Mouse (Mus musculus) C2C12 (cell line): ENCODE data around the gene Scd4. TPM values are rescaled to one million over a fixed set of nuclear protein-coding genes. Genes with fewer than 3 reads are reported as not detected.

ENCODE experiments used
- H3K27me3 ChIP-seq: one replicate; pipeline ENCODE4 v1.6.1; 2011; ENCODE audit not compliant: control insufficient read depth, insufficient read depth, insufficient read length
- H3K36me3 ChIP-seq: one replicate; pipeline ENCODE4 v1.6.1; 2011; ENCODE audit not compliant: control insufficient read depth, insufficient read depth
- H3K4me3 ChIP-seq: one replicate; pipeline ENCODE4 v1.5.1; 2011; ENCODE audit warnings: mild to moderate bottlenecking, control low read depth; ENCODE audit not compliant: poor library complexity, insufficient read depth, severe bottlenecking
- H3K79me2 ChIP-seq: one replicate; pipeline ENCODE4 v1.6.1; 2011; ENCODE audit not compliant: control insufficient read depth, insufficient read depth
- H3K79me3 ChIP-seq: one replicate; pipeline ENCODE4 v1.6.1; 2011; ENCODE audit warnings: low read depth, control low read depth
- H3ac ChIP-seq: one replicate; pipeline ENCODE3; 2011; ENCODE audit warnings: low read depth; ENCODE audit not compliant: control insufficient read depth, insufficient read length
- CEBPB ChIP-seq: IDR thresholded peaks from one replicate; pipeline ENCODE4 v1.6.1; 2011; ENCODE audit warnings: low read depth, mild to moderate bottlenecking, control low read depth, moderate library complexity
- CTCF ChIP-seq: IDR thresholded peaks from one replicate; pipeline ENCODE4 v1.5.1; 2011; ENCODE audit not compliant: control insufficient read depth, insufficient read depth, insufficient read length
- FOSL1 ChIP-seq: IDR thresholded peaks from one replicate; pipeline ENCODE4 v1.8.0; 2011; ENCODE audit warnings: mild to moderate bottlenecking, low read length; ENCODE audit not compliant: poor library complexity, insufficient read depth, severe bottlenecking
- MAX ChIP-seq: IDR thresholded peaks from one replicate; pipeline ENCODE4 v1.6.1; 2011; ENCODE audit warnings: mild to moderate bottlenecking, control low read depth
- MYOD1 ChIP-seq: IDR thresholded peaks from one replicate; pipeline ENCODE4 v1.6.1; 2011; ENCODE audit warnings: low read depth; ENCODE audit not compliant: control insufficient read depth, insufficient read length
- MYOG ChIP-seq: IDR thresholded peaks from one replicate; pipeline ENCODE4 v1.6.1; 2011; ENCODE audit not compliant: control insufficient read depth, insufficient read length; ENCODE audit errors: extremely low read depth
- USF1 ChIP-seq: IDR thresholded peaks from one replicate; pipeline ENCODE4 v1.6.1; 2011; ENCODE audit warnings: low read depth, mild to moderate bottlenecking, control low read depth, moderate library complexity
- polyA plus RNA-seq: library from polyadenylated mRNA; unstranded; fragments of >200 nt; fragmentation: generic; extraction: Trizol; gene quantifications from one replicate; pipeline ENCODE4 v1.2.1, GENCODE M21; 2012; ENCODE audit warnings: missing spikeins

Scd4 gene
- polyA plus RNA-seq, 1 experiment: 0.05 TPM

DNA sequence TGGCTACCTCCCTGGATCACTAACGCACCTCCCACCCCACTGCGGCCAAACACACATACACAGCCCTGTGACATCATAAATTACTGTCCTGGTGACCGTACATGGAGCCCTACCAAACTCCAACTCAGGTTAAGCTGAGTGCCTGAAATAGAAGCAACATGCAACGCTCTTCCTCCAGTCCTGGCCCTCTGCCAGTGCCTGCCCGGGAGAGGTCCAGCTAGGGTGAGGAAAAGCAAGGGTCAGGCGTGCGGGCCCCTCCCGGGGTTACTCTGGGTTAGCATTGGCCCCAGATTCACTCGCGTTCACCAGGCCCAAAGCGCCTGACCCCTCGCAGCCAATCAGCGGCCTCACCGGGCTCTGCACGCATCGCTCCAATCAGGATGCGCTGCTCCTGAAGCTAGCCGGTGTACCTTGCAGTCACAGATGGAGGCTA, 18.5 kb upstream of the Scd4 start:
- H3K4me3 ChIP-seq: peak overlapping the region; percentile 19
- no peaks in the 10 kb centered on the region for H3K27me3 ChIP-seq
- no peaks in the 10 kb centered on the region for H3K79me3 ChIP-seq
- TF ChIP-seq USF1: peak; percentile 55
- TF ChIP-seq MYOG: no peak
- TF ChIP-seq CEBPB: no peak
- H3K36me3 ChIP-seq: peaks cover 2% of the 10 kb centered on the region
- peak overlapping the region; percentile 74 for H3ac ChIP-seq
- no peaks in the 10 kb centered on the region for H3K79me2 ChIP-seq

DNA sequence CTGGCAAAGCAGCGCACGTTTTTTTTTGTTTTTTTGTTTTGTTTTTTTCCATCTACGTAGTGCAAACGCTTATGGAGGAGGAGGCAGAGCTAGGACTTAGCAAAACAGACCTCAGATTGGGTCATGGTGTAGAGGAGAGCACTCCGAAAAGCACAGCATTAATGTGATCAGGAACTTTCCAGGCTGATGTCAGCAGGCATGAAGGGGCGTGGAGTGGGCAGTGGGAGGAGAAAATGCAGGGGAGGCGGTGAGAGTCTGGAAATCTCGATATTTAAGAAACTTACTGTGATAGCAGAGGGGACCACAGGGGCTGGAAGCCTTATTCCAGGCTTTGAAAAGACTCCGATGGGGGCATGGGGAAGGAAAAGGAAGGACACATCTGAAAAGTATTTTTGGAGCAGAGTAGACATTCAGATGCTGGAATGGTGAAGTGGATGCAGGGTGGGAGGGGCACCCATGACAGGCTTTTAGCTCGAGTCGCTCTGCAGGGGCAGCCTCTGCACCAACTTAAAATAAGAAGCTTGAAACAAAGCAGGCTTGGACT, 17.9 kb upstream of the Scd4 start:
- Histone ChIP-seq H3K4me3 (peak overlapping the region; percentile 19), H3K79me2 (no peaks in the 10 kb centered on the region), H3K27me3 (no peaks in the 10 kb centered on the region), H3K36me3 (no peaks in the 10 kb centered on the region), H3K79me3 (no peaks in the 10 kb centered on the region), H3ac (peak overlapping the region; percentile 2)
- no peak for TF ChIP-seq CTCF
- TF ChIP-seq MAX: no peak
- TF ChIP-seq CEBPB: no peak
- no peak for TF ChIP-seq FOSL1
- no peak for TF ChIP-seq MYOG
- TF ChIP-seq USF1: no peak
- no peak for TF ChIP-seq MYOD1

DNA sequence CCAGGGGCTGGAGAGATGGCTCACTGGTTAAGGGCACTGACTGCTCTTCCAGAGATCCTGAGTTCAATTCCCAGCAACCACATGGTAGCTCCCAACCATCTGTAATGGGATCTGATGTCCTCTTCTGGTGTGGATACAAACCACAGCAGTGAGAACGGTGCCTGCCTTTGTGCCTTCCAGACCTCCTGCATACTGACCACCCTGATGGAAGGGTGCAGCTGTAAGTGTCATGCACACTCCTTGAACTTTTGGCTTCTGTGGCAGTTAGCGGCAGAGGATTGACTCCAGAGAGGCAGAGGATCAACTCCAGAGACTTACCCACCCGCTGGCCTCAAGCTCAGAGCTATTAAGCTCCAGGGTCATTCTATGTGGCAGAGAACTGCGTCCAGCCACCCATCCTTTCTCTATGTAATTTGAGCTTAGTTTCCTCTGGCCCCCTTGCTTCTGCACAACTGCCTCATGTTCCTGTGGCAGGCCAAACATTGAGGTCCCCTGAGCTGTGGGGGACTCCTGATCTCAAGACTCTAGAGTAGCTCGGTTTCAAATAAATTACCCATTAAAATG, 16.1 kb upstream of the Scd4 start:
- no peak overlapping the region for H3K4me3 ChIP-seq
- no peaks in the 10 kb centered on the region for H3K79me2 ChIP-seq
- H3K27me3 ChIP-seq: no peaks in the 10 kb centered on the region
- no peaks in the 10 kb centered on the region for H3K79me3 ChIP-seq
- H3ac ChIP-seq: no peak overlapping the region
- TF ChIP-seq MYOG (no peak), FOSL1 (no peak)
- no peaks in the 10 kb centered on the region for H3K36me3 ChIP-seq

DNA sequence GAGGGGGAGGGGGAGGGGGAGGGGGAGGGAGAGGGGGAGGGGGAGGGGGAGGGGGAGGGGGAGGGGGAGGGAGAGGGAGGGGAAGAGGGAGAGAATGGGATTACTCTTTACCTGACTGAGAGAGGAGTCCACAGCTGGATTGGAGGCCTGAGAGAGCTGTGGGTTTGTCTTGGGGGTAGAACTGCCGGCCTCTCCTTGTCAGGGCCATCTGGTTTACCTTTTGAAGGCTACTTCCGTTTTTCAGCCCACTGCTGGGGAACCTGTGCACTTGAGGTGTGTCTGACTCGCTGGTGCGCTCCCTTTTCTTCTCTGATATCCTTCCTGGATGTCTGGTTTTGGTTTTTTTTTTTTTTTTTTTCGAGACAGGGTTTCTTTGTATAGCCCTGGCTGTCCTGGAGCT, 15.5 kb upstream of the Scd4 start:
- no peak for TF ChIP-seq USF1
- TF ChIP-seq CEBPB: no peak
- TF ChIP-seq CTCF: no peak
- no peak for TF ChIP-seq MAX
- no peak for TF ChIP-seq MYOG
- TF ChIP-seq FOSL1: no peak
- no peak for TF ChIP-seq MYOD1
- Histone ChIP-seq H3K79me3 (no peaks in the 10 kb centered on the region), H3K4me3 (no peak overlapping the region), H3K79me2 (no peaks in the 10 kb centered on the region), H3K36me3 (no peaks in the 10 kb centered on the region), H3ac (no peak overlapping the region), H3K27me3 (no peaks in the 10 kb centered on the region)

DNA sequence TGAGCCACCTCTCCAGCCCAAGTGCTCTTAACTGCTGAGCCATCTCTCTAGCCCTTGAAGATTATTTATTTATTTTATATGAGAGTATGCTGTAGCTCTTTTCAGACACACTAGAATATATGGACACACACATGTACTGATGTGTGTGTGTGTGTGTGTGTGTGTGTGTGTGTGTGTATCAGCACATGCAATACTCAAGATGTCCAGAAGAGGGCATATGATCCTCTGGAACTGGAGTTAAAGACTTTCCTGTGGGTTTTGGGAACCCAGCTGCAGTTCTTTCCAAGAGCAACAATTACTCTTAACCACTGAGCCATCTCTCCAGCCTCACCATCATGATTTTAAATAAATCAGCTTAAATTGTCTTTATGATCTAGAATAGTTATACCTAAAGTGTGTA, 14.3 kb upstream of the Scd4 start:
- TF ChIP-seq MYOG: no peak
- no peak for TF ChIP-seq MAX
- no peak for TF ChIP-seq CEBPB
- no peak for TF ChIP-seq USF1
- TF ChIP-seq FOSL1: no peak
- no peak for TF ChIP-seq MYOD1
- no peak for TF ChIP-seq CTCF
- Histone ChIP-seq H3K4me3 (no peak overlapping the region), H3K27me3 (no peaks in the 10 kb centered on the region), H3K79me2 (no peaks in the 10 kb centered on the region), H3ac (no peak overlapping the region), H3K79me3 (no peaks in the 10 kb centered on the region), H3K36me3 (no peaks in the 10 kb centered on the region)

DNA sequence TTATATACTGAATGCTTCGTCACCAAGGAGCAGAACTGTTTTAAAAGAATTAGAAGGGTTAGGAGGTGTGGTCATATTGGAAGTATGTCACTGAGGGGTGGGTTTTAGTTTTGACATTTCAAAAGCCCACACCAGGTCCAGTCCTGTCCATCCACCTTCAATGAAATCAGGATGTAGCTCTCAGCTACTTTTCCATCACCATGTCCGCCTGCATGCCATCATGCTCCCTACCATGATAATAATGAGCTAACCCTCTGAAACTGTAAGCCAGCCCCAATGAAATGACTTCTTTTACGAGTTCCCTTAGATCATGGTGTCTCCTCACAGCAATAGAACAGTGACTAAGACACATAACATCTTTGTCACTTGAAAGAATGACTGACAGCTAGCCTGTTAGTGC, 12.6 kb upstream of the Scd4 start:
- no peak overlapping the region for H3ac ChIP-seq
- no peaks in the 10 kb centered on the region for H3K27me3 ChIP-seq
- no peaks in the 10 kb centered on the region for H3K79me2 ChIP-seq
- no peaks in the 10 kb centered on the region for H3K36me3 ChIP-seq
- TF ChIP-seq MYOG (no peak), MYOD1 (no peak), CEBPB (no peak), CTCF (no peak), FOSL1 (no peak), USF1 (no peak), MAX (no peak)
- H3K4me3 ChIP-seq: no peak overlapping the region
- no peaks in the 10 kb centered on the region for H3K79me3 ChIP-seq
